Mouse (Mus musculus): ENCODE data around the gene Camk1d. TPM values are rescaled to one million over a fixed set of nuclear protein-coding genes. Genes with fewer than 3 reads are reported as not detected.

Camk1d gene
- total and polyA plus RNA-seq, 3 experiments: 4.6 to 12.4 (median 4.8) TPM

GRCm38 (mm10) chr2:5732047-5732446 lies 17.7 kb upstream of the Camk1d start:
- Histone ChIP-seq H3K27me3 (replicated peaks) (no peaks in the 10 kb centered on the region), H3K36me3 (replicated peaks in 1 of 2; ENCODE audit: control insufficient read depth in 1 of 2, insufficient read depth in 1 of 2, low read length in 1 of 2) (no peaks in the 10 kb centered on the region), H3K9ac (ENCODE audit: insufficient read depth, low read depth) (no peak overlapping the region), H3K4me2 (ENCODE audit: insufficient read depth, low read depth, poor library complexity, severe bottlenecking) (no peak overlapping the region), H3K4me3 (replicated peaks in 1 of 3; ENCODE audit: low read depth in 2 of 3, low read length in 2 of 3, poor library complexity in 1 of 3) (no peak overlapping the region), H3K9me3 (replicated peaks; ENCODE audit: low read length) (peaks cover 2% of the 10 kb centered on the region), H3K27ac (ENCODE audit: insufficient read depth, low read depth) (no peak overlapping the region), H3K4me1 (ENCODE audit: control insufficient read depth in 1 of 2, insufficient read depth in 2 of 2) (no peaks in the 10 kb centered on the region), H3K79me2 (replicated peaks; ENCODE audit: control insufficient read depth, extremely low read depth, insufficient read depth, poor library complexity, severe bottlenecking) (no peaks in the 10 kb centered on the region)
- no peak for DNase-seq (ENCODE audit: extremely low read depth)
- no peak for TF ChIP-seq ZC3H11A (IDR thresholded peaks at IDR 0.05; ENCODE audit: low read depth, low read length)
- TF ChIP-seq USF1 (IDR thresholded peaks at IDR 0.05; ENCODE audit: low read depth, low read length): no peak
- no peak for TF ChIP-seq ZMIZ1 (IDR thresholded peaks at IDR 0.05; ENCODE audit: low read depth, low read length)
- TF ChIP-seq PAX5 (IDR thresholded peaks at IDR 0.05; ENCODE audit: low read length): no peak
- no peak for TF ChIP-seq RCOR1 (conservative IDR thresholded peaks at IDR 0.05; ENCODE audit: low read depth, low read length)
- TF ChIP-seq CHD1 (IDR thresholded peaks at IDR 0.05; ENCODE audit: low read depth, low read length): no peak
- TF ChIP-seq POLR2A (IDR thresholded peaks at IDR 0.05; ENCODE audit: low read depth, low read length): no peak
- no peak for TF ChIP-seq HCFC1 (IDR thresholded peaks at IDR 0.05; ENCODE audit: low read depth, low read length)
- TF ChIP-seq MXI1 (IDR thresholded peaks at IDR 0.05; ENCODE audit: low read depth, low read length): no peak
- TF ChIP-seq TBP (conservative IDR thresholded peaks at IDR 0.05; ENCODE audit: low read depth, low read length): no peak
- in situ Hi-C loops (cut with MboI; ENCODE audit: low pct_ligation_motif_present, low pct_unique_long_range_greater_than_20kb, low sequenced_read_pairs) (no loop called here), dilution Hi-C loops (cut with MboI; ENCODE audit: extremely low pct_ligation_motif_present, extremely low pct_unique_long_range_greater_than_20kb, low sequenced_read_pairs) (no loop called here)

GRCm38 (mm10) chr2:5730364-5730792 lies 16.1 kb upstream of the Camk1d start:
- no peak overlapping the region for H3K27ac ChIP-seq (ENCODE audit: insufficient read depth, low read depth)
- H3K9ac ChIP-seq (ENCODE audit: insufficient read depth, low read depth): no peak overlapping the region
- H3K79me2 ChIP-seq (replicated peaks; ENCODE audit: control insufficient read depth, extremely low read depth, insufficient read depth, poor library complexity, severe bottlenecking): no peaks in the 10 kb centered on the region
- dilution Hi-C loops (cut with MboI; ENCODE audit: extremely low pct_ligation_motif_present, extremely low pct_unique_long_range_greater_than_20kb, low sequenced_read_pairs): no loop called here
- TF ChIP-seq ZC3H11A (IDR thresholded peaks at IDR 0.05; ENCODE audit: low read depth, low read length) (no peak), ZKSCAN1 (IDR thresholded peaks at IDR 0.05; ENCODE audit: borderline replicate concordance, low read depth, low read length) (no peak), USF1 (IDR thresholded peaks at IDR 0.05; ENCODE audit: low read depth, low read length) (no peak), E2F4 (IDR thresholded peaks at IDR 0.05; ENCODE audit: insufficient replicate concordance, low read depth, low read length) (no peak), CHD1 (IDR thresholded peaks at IDR 0.05; ENCODE audit: low read depth, low read length) (no peak), JUN (IDR thresholded peaks at IDR 0.05; ENCODE audit: insufficient read depth, low read depth, low read length) (no peak), ETS1 (conservative IDR thresholded peaks at IDR 0.05; ENCODE audit: low read depth, low read length) (no peak), MAFK (IDR thresholded peaks at IDR 0.05; ENCODE audit: insufficient replicate concordance, low read length) (no peak), CTCF (conservative IDR thresholded peaks at IDR 0.05 in 1 of 2, IDR thresholded peaks at IDR 0.05 in 1 of 2; ENCODE audit: low read depth in 2 of 2, low read length in 2 of 2) (no peak), MXI1 (IDR thresholded peaks at IDR 0.05; ENCODE audit: low read depth, low read length) (no peak)
- H3K9me3 ChIP-seq (replicated peaks; ENCODE audit: low read length): peaks cover 2% of the 10 kb centered on the region
- in situ Hi-C loops (cut with MboI; ENCODE audit: low pct_ligation_motif_present, low pct_unique_long_range_greater_than_20kb, low sequenced_read_pairs): no loop called here
- no peaks in the 10 kb centered on the region for H3K36me3 ChIP-seq (replicated peaks in 1 of 2; ENCODE audit: control insufficient read depth in 1 of 2, insufficient read depth in 1 of 2, low read length in 1 of 2)
- no peak overlapping the region for H3K4me3 ChIP-seq (replicated peaks in 1 of 3; ENCODE audit: low read depth in 2 of 3, low read length in 2 of 3, poor library complexity in 1 of 3)
- H3K27me3 ChIP-seq (replicated peaks): no peaks in the 10 kb centered on the region
- no peak for DNase-seq (ENCODE audit: extremely low read depth)
- H3K4me2 ChIP-seq (ENCODE audit: insufficient read depth, low read depth, poor library complexity, severe bottlenecking): no peak overlapping the region
- no peaks in the 10 kb centered on the region for H3K4me1 ChIP-seq (ENCODE audit: control insufficient read depth in 1 of 2, insufficient read depth in 2 of 2)
